Mouse (Mus musculus) embryonic fibroblast, embryonic 13.5 days (primary cell): Measurements from ENCODE around the gene Zbtb40.

ENCODE experiments used
- CTCF ChIP-seq: IDR thresholded peaks from 2 replicates; pipeline ENCODE4 v1.5.1; 2011; ENCODE audit warnings: mild to moderate bottlenecking, control low read depth, low read length, moderate library complexity, borderline replicate concordance; ENCODE audit not compliant: insufficient read depth
- POLR2A ChIP-seq: IDR thresholded peaks from 2 replicates; pipeline ENCODE4 v1.6.1; 2011; ENCODE audit warnings: low read depth, mild to moderate bottlenecking, control low read depth, low read length, moderate library complexity

GRCm38 (mm10) chr4:137065846-137066245, 17.2 kb upstream of the Zbtb40 start:
- no peak for TF ChIP-seq CTCF
- no peak for TF ChIP-seq POLR2A
